Mouse (Mus musculus) heart, embryonic 15.5 days (tissue): Measurements from ENCODE around the gene Slc29a3. TPM values are rescaled to one million over a fixed set of nuclear protein-coding genes. Genes with fewer than 3 reads are reported as not detected.

Experiments
- polyA plus RNA-seq: library from polyadenylated mRNA; unstranded; fragments of >200 nt; fragmentation: Nextera tagmentation; extraction: Ambion mirVana; gene quantifications from 2 replicates; pipeline ENCODE4 v1.2.1, GENCODE M21; 2015

The Slc29a3 gene
- polyA plus RNA-seq, 1 experiment from 2014 or later, result 4.5 TPM

Other genes starting within 250 kb of the Slc29a3 start
- gene Cdh23, start 56.3 kb downstream of the Slc29a3 start, polyA plus RNA-seq, result 0.50 and 1.4 TPM in 2 replicates
- gene Unc5b, start 78.8 kb upstream of the Slc29a3 start, polyA plus RNA-seq, result 11.7 TPM in 2 replicates